Mouse (Mus musculus) heart, embryonic 11.5 days (tissue): ENCODE data around the gene Dennd6b. TPM values are rescaled to one million over a fixed set of nuclear protein-coding genes. Genes with fewer than 3 reads are reported as not detected.

ENCODE experiments used
- ATAC-seq: fragments of 200-750 bp; cut with Nextera tagmentation; replicated peaks from 2 replicates; pipeline ENCODE4 v1.8.0; 2017; ENCODE audit warnings: moderate library complexity; ENCODE audit not compliant: insufficient number of reproducible peaks, low FRiP score, low TSS enrichment
- H3K27ac ChIP-seq: fragments of 300-500 bp; sonication (generic); 2 replicates; pipeline ENCODE4 v1.5.1; 2014; ENCODE audit warnings: mild to moderate bottlenecking, low read depth, low read length
- H3K27me3 ChIP-seq: fragments of 300-500 bp; sonication (generic); 2 replicates; pipeline ENCODE4 v1.6.1; 2014; ENCODE audit warnings: mild to moderate bottlenecking, low read length, mixed read lengths; ENCODE audit not compliant: control insufficient read depth, insufficient read depth
- H3K36me3 ChIP-seq: fragments of 300-500 bp; sonication (generic); 2 replicates; pipeline ENCODE4 v1.6.1; 2014; ENCODE audit warnings: mild to moderate bottlenecking, low read length, moderate library complexity, mixed read lengths; ENCODE audit not compliant: control insufficient read depth, insufficient read depth
- H3K4me1 ChIP-seq: fragments of 300-500 bp; sonication (generic); 2 replicates; pipeline ENCODE4 v1.6.1; 2014; ENCODE audit warnings: low read length; ENCODE audit not compliant: control insufficient read depth, insufficient read depth
- H3K4me2 ChIP-seq: fragments of 300-500 bp; sonication (generic); 2 replicates; pipeline ENCODE4 v1.6.1; 2014; ENCODE audit warnings: mild to moderate bottlenecking, moderate library complexity
- H3K4me3 ChIP-seq: fragments of 300-500 bp; sonication (generic); 2 replicates; pipeline ENCODE4 v1.5.1; 2014; ENCODE audit warnings: low read depth, low read length
- H3K9ac ChIP-seq: fragments of 300-500 bp; sonication (generic); 2 replicates; pipeline ENCODE4 v1.6.1; 2014; ENCODE audit warnings: mild to moderate bottlenecking, low read depth, low read length, moderate library complexity
- H3K9me3 ChIP-seq: fragments of 300-500 bp; sonication (generic); replicated peaks from 2 replicates; pipeline ENCODE4 v1.6.1; 2016; ENCODE audit warnings: low read length; ENCODE audit not compliant: control insufficient read depth
- whole genome bisulfite sequencing: fragments of 180-500 bp; shearing (Covaris S2); extraction: QIAGEN DNeasy Blood & Tissue Kit; methylation state at CpG from one replicate; pipeline ENCODE4 v1.1.7; 2014; ENCODE audit not compliant: insufficient replicate concordance; 5-methylcytosine and 5-hydroxymethylcytosine counted together
- polyA plus RNA-seq: library from polyadenylated mRNA; unstranded; fragments of >200 nt; fragmentation: Nextera tagmentation; extraction: Ambion mirVana; gene quantifications from 2 replicates; pipeline ENCODE4 v1.2.1, GENCODE M21; 2014

The Dennd6b gene
- polyA plus RNA-seq, 1 experiment from 2014 or later: 18.5 TPM

GRCm38 (mm10) chr15:89147024-89147423 lies 49.3 kb downstream of the Dennd6b start:
- Histone ChIP-seq H3K9me3 (no peaks in the 10 kb centered on the region), H3K4me1 (peaks cover 16% of the 10 kb centered on the region), H3K9ac (no peak overlapping the region), H3K27me3 (peaks cover 70% of the 10 kb centered on the region), H3K36me3 (no peaks in the 10 kb centered on the region), H3K27ac (no peak overlapping the region), H3K4me3 (peak overlapping the region; percentile 20), H3K4me2 (peak overlapping the region; percentile 58)
- 15% methylated on average over 15 of the region's 16 CpGs for WGBS
- no peak for ATAC-seq

GRCm38 (mm10) chr15:89146537-89146936 lies 49.8 kb downstream of the Dennd6b start:
- WGBS: under 1% methylated on average over 27 of the region's 27 CpGs
- H3K9me3 ChIP-seq: no peaks in the 10 kb centered on the region

GRCm38 (mm10) chr15:89145813-89146350 lies 50.4 kb downstream of the Dennd6b start:
- Histone ChIP-seq H3K4me3 (no peak overlapping the region), H3K9ac (no peak overlapping the region), H3K27ac (no peak overlapping the region), H3K4me1 (peaks cover 17% of the 10 kb centered on the region), H3K27me3 (peaks cover 75% of the 10 kb centered on the region), H3K9me3 (no peaks in the 10 kb centered on the region), H3K4me2 (peak overlapping the region; percentile 58), H3K36me3 (no peaks in the 10 kb centered on the region)
- ATAC-seq: no peak
- 63% methylated on average over 24 of the region's 24 CpGs for WGBS

More at GRCm38 (mm10) chr15:89146537-89146936, 49.8 kb downstream of the Dennd6b start:
- H3K36me3 ChIP-seq: no peaks in the 10 kb centered on the region
- no peak overlapping the region for H3K27ac ChIP-seq
- H3K27me3 ChIP-seq: peaks cover 70% of the 10 kb centered on the region
- H3K4me3 ChIP-seq: peak overlapping the region; percentile 20
- H3K4me1 ChIP-seq: peaks cover 16% of the 10 kb centered on the region
- H3K4me2 ChIP-seq: peak overlapping the region; percentile 58
- H3K9ac ChIP-seq: no peak overlapping the region; the same call in 1 of the 2 replicates
- ATAC-seq: no peak

- ATAC-seq: no peak
- H3K4me2 ChIP-seq: no peak overlapping the region
- H3K9me3 ChIP-seq: no peaks in the 10 kb centered on the region
- H3K27me3 ChIP-seq: peaks cover 71% of the 10 kb centered on the region
- peaks cover 20% of the 10 kb centered on the region for H3K4me1 ChIP-seq
- H3K36me3 ChIP-seq: no peaks in the 10 kb centered on the region
- 76% methylated on average over 11 of the region's 11 CpGs for WGBS
- no peak overlapping the region for H3K27ac ChIP-seq
- H3K9ac ChIP-seq: no peak overlapping the region
- H3K4me3 ChIP-seq: no peak overlapping the region
Measured at GRCm38 (mm10) chr15:89144965-89145364, 51.3 kb downstream of the Dennd6b start.

- Histone ChIP-seq H3K9me3 (no peaks in the 10 kb centered on the region), H3K27ac (no peak overlapping the region), H3K4me2 (no peak overlapping the region), H3K4me1 (peaks cover 24% of the 10 kb centered on the region), H3K4me3 (no peak overlapping the region), H3K27me3 (peaks cover 58% of the 10 kb centered on the region), H3K36me3 (no peaks in the 10 kb centered on the region), H3K9ac (no peak overlapping the region)
- no peak for ATAC-seq
- WGBS: 51% methylated on average over 2 of the region's 2 CpGs
Measured at GRCm38 (mm10) chr15:89143134-89143533, 53.2 kb downstream of the Dennd6b start.

- Histone ChIP-seq H3K9ac (no peak overlapping the region), H3K9me3 (no peaks in the 10 kb centered on the region), H3K27me3 (peaks cover 46% of the 10 kb centered on the region), H3K4me2 (no peak overlapping the region), H3K4me3 (no peak overlapping the region), H3K4me1 (peaks cover 28% of the 10 kb centered on the region), H3K36me3 (no peaks in the 10 kb centered on the region), H3K27ac (no peak overlapping the region)
- 40% methylated on average over 4 of the region's 4 CpGs for WGBS
- ATAC-seq: no peak
Measured at GRCm38 (mm10) chr15:89141905-89142304, 54.4 kb downstream of the Dennd6b start.

- H3K9ac ChIP-seq: no peak overlapping the region
- ATAC-seq: no peak
- peaks cover 24% of the 10 kb centered on the region for H3K4me1 ChIP-seq
- no peaks in the 10 kb centered on the region for H3K36me3 ChIP-seq
- H3K27me3 ChIP-seq: peaks cover 41% of the 10 kb centered on the region
- H3K4me2 ChIP-seq: peak overlapping the region; percentile 92; the same call in 1 of the 2 replicates
- no peaks in the 10 kb centered on the region for H3K9me3 ChIP-seq
- H3K4me3 ChIP-seq: no peak overlapping the region
- WGBS: 23% methylated on average over 5 of the region's 5 CpGs
- no peak overlapping the region for H3K27ac ChIP-seq
Measured at GRCm38 (mm10) chr15:89141443-89141842, 54.9 kb downstream of the Dennd6b start.

- Histone ChIP-seq H3K4me2 (peak within 1 kb of the TSS; percentile 92), H3K4me3 (peak within 1 kb of the TSS; percentile 51), H3K27me3 (peaks cover 34% of the 10 kb centered on the region), H3K9me3 (no peaks in the 10 kb centered on the region), H3K36me3 (no peaks in the 10 kb centered on the region), H3K27ac (no peak within 1 kb of the TSS), H3K9ac (peak within 1 kb of the TSS; percentile 72), H3K4me1 (peaks cover 21% of the 10 kb centered on the region)
- ATAC-seq: peak; percentile 64
- under 1% methylated on average over 21 of the region's 21 CpGs for WGBS
Measured at GRCm38 (mm10) chr15:89140659-89141252, 55.5 kb downstream of the Dennd6b start, which contains the start of gene Mapk12. Gene Mapk12, minus strand, starts transcription at chr15:89140703.
